Mouse (Mus musculus) stomach, postnatal 0 days (tissue): ENCODE results near the gene Trim54.

Experiments used
- CTCF ChIP-seq: IDR thresholded peaks from 2 replicates; pipeline ENCODE4 v1.5.1; 2016; ENCODE audit warnings: antibody characterized with exemption, low read depth, mild to moderate bottlenecking, moderate library complexity
- EP300 ChIP-seq: optimal IDR thresholded peaks from 2 replicates; pipeline ENCODE3; 2016; ENCODE audit warnings: antibody characterized with exemption

DNA sequence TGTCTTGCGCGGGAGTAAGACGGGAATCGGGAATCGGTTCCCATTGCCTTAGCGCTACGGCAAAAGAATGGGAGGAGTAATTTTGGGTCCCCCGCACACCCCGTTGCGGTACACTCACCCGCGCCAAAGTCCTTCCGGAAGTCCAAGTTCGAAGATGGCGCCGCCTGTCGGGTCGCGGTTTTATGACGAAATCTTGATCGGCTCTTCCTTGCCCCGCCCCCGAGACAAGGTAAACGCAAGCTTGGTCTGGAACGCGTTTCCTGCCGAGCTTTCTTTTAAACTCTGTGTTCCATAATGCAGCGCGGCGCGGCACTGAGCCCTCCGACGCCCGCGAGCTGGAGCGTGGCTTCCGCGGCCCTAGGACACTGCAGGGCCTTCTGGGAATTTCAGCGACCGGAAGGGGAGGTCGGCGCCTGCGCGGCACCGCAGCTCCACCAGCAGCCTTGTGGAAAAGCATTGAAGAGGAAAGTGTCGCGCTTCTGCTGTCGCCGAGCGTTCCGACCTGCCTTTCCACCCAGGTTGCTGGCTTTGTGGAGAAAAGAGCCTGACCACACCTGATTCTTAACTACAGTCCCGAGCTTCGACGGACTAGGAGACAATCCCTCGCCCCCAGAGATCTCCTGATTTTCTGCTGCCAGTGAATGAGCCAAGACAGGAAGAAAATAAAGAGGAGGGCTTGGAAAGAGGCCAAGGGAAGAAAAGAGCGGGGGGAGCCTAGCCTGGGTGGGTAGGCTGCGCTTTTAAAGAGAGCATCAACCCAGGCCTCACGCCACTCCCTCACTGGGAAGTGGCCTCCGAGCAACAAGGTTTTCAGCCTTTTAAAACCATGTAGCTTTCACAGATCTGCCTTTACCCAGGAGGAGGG lies 63.5 kb downstream of the Trim54 start, which contains the start of the genes Gm29609 and Gtf3c2:
- TF ChIP-seq EP300 (peak; percentile 31), CTCF (peak; percentile 36)
